Mouse (Mus musculus) cerebral cortex, adult 2 months (tissue): ENCODE measurements around the gene Sh2d2a.

Experiments used
- WGBS: fragments of 180-500 bp; shearing (Covaris S2); methylation state at CpG from one replicate; pipeline ENCODE4 v1.1.7; 2018; 5-methylcytosine and 5-hydroxymethylcytosine counted together

Sh2d2a gene

DNA sequence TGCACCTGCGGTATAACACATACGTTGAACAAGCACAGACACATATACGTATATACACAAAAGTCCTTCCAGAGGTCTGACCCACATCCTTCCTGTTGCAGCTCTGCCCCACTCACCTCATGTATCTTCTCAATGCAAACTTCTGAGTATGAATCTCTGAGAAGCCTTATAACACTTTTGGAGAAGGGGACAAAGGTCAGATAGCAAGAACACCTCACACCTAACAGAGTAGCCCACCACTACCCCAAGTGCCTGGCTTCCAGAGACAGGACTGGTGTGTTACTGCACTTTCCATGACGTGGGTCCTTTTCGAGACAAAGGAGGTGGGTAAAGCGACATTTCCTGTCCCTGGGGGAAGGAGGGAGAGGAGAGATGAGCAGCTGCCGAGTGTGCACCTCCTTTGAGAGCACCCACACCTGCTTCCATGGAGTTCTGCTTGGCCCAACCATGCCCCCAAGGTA is at the start of gene Sh2d2a:
Gene Sh2d2a (plus strand): TSS at position 106 of the 461 bp plus-strand sequence.
- 82% methylated on average over 7 of the region's 7 CpGs for WGBS

DNA sequence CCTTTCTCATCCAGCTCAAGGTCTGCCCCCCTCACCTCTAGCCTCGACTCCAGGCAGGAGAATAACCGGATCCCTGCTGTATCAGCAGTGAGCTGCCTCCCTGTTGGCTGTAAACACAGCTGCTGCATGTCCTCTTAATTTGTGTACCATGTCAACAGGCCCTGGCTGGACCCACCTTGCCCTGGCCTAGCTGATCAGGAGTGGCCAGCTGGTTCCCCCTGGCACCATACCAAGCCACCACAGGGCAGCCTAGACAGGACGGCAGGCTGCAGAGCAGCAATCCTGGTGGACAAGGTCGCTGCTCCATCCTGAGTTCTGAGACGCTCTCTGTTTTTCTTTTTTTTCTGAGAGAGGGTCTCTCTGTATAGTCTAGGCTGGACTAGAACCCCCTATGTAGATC is 44.9 kb upstream of the Sh2d2a start:
- WGBS: 77% methylated on average over 5 of the region's 5 CpGs

- WGBS: 13% methylated on average over 26 of the region's 26 CpGs
Observed at GRCm38 (mm10) chr3:87804038-87804677, 42.4 kb upstream of the Sh2d2a start.

DNA sequence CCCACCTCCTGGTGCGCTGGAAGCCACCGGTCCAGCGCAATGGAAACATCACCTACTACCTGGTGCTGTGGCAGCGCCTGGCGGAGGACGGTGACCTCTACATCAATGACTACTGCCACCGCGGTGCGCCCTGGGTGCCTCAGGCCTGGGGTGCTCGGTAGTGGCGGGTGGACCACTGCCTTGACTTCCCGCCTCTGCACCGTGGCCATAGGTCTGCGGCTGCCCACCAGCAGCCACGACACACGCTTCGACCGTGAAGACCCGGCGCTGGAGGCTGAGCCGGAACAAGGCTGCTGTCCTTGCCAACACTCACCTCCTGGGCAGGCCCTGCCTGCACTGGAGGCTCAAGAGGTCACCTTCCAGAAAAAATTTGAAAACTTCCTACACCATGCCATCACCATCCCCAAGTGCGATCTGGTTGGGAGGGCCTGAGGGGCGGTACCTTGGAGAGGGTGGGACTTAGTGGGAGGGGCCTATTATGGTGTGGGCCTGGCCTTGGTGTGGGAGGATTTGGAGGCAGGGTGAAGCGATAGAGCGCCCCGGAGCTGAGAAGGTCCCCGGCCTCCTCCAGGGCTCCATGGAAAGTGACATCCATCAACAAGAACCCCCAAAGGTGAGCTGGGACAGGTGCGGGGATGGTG is 37.1 kb upstream of the Sh2d2a start:
- 13% methylated on average over 28 of the region's 28 CpGs for WGBS

GRCm38 (mm10) chr3:87811297-87811696 is 35.3 kb upstream of the Sh2d2a start:
- WGBS: 82% methylated on average over 8 of the region's 8 CpGs

DNA sequence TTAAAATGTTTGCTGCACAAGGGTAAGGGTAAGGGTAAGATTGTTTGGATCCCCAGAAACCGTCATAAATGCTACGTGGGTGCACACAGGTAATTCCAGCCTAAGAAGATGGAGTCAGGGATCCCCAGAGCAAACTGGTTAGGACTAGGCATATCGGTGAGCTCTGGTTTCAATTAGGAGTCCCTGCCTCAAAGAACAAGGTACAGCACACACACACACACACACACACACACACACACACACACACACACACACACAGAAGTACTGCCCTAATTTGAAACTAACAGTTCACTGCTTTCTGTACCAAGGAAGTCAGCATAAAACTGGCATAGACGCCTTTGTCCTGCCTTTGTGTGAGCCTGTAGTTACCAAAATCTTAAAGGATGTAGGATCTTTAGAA is 34.1 kb upstream of the Sh2d2a start:
- 81% methylated on average over 4 of the region's 4 CpGs for WGBS

GRCm38 (mm10) chr3:87812873-87813272 is 33.7 kb upstream of the Sh2d2a start:
- WGBS: 67% methylated on average over 10 of the region's 10 CpGs

DNA sequence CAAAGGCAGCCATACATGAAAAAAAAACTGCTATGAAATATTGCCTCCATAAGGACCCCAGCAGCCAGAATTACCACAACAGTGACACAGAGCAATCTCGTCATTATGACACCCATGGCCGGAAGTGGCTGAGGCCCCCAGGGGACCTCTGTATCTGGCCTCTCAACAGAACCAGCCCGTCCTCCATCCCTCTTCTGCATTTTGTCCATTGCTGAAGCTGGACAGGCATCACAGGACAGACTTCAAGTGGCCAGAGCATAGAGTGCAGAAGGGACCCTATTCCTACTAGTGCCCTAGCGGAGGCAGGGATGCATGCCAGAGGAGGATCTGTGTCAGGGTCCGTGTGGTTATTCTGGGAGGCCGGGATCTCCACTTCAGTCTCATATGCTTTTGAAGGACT is 30.4 kb upstream of the Sh2d2a start:
- 82% methylated on average over 6 of the region's 6 CpGs for WGBS

GRCm38 (mm10) chr3:87816646-87817093 is 29.9 kb upstream of the Sh2d2a start:
- 10% methylated on average over 12 of the region's 12 CpGs for WGBS

- 78% methylated on average over 12 of the region's 12 CpGs for WGBS
Observed at GRCm38 (mm10) chr3:87818226-87818625, 28.3 kb upstream of the Sh2d2a start.

DNA sequence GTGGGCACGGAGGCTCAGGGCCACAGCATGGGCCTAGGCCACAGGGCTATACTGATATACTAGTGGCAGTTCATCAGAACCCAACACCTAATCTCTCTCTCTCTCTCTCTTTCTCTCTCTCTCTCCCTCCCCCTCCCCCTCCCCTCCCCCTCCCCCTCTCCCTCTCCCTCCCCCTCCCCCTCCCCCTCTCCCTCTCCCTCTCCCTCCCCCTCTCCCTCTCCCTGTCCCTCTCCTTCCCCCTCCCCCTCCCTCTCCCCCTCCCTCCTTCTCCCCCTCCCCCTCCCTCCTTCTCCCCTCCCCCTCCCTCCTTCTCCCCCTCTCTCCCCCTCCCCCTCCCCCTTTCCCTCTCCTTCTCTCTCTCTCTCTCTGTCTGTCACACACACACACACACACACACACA is 22.3 kb upstream of the Sh2d2a start, which contains the start of gene Pear1:
Gene Pear1 (minus strand): TSS at position 101 of the 400 bp plus-strand sequence.
- 85% methylated on average over 1 of the region's 1 CpGs for WGBS

GRCm38 (mm10) chr3:87828435-87828834 is 18.1 kb upstream of the Sh2d2a start:
- 58% methylated on average over 4 of the region's 4 CpGs for WGBS

- 63% methylated on average over 10 of the region's 10 CpGs for WGBS
Observed at GRCm38 (mm10) chr3:87829025-87829424, 17.5 kb upstream of the Sh2d2a start.

DNA sequence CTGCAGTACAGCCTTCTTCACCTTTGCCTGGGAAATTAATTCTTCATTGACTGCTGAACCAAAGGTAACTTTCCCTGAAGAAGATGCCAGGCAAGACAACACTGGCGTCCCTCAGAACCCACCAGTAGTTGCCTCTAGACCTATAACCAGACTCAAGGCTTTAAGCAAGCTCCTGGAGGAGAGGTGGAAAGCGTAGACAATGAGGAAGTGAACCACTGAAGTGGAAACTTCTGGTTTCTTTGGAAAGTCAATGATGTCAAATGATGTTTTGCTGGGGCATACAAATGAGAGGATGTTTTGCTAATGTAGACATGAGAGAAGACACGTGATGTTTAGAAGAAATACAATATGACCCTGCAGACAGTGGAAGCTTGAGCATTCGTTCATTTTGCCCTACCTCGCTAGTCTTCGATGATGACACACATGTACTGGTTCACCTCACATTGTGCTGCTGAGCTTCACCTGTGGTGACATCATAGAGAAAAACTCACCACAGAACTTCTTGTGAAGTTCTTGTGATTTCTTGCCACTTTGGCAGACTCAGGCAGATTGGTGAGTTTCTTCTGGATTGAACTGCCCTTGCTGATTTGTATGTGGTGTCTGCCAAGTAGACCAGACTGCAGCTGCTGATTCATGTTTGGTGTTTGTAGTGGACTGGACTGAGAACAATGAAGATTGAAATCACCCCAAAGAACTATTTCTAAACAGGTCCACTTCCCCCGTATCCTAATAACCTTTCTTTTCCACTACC is 14.3 kb upstream of the Sh2d2a start:
- 82% methylated on average over 7 of the region's 7 CpGs for WGBS

DNA sequence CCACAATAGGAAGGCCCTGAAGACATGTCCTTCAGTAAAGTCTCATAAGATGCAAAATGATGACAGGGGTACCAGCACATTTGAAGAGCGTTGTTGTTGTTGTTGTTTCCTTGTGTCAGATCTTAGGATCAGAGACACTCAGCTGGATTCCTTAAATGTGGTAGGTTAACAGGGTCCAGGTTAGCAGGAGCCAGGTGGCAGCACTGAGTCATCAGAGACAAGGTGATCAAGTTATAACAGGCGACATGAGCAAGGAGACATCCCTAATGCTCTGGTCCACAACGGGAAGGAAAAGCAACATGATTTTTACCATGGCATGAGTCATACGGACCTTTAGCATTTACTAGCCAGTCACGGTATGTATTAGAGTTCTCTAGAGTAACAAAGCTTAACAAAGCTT is 13.1 kb upstream of the Sh2d2a start:
- 81% methylated on average over 5 of the region's 5 CpGs for WGBS

DNA sequence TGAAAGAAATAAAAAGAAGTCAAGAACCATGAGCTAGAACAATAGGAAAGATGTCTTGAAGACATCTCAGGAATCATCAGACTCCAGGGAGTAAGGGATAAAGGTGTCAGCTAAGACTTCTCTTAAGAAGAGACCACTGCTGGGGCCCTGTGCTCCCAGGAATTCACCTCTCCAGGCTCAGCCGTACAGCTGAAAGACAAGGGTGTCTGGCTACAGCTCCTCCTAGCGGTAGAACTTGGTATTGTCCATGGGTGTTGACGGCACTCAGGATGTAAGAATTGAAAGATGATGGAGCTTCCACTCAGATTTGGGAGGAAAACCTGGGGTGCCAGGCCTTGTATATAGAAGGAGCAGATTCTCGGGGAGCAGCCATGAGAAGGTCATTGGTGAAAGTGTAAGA is 7.9 kb upstream of the Sh2d2a start:
- 17% methylated on average over 4 of the region's 4 CpGs for WGBS

DNA sequence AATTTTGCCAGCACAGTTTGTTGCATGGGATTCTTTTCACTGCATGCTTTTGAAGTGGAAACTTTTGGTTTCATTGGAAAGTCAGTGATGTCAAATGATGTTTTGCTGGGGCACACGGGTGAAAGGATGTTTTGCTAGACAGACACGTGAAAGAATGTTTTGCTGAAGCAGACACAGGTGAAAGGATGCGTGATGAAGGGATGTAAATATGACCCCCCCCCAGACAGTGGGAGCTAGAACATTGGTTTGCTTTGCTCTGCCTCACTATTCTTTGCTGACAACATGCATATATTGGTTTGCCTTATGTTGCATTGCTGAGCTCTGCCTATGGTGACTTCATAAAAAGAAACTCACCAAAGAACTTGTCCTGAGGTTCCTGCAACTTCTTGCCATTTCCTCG is 1.6 kb upstream of the Sh2d2a start:
- 87% methylated on average over 4 of the region's 4 CpGs for WGBS

DNA sequence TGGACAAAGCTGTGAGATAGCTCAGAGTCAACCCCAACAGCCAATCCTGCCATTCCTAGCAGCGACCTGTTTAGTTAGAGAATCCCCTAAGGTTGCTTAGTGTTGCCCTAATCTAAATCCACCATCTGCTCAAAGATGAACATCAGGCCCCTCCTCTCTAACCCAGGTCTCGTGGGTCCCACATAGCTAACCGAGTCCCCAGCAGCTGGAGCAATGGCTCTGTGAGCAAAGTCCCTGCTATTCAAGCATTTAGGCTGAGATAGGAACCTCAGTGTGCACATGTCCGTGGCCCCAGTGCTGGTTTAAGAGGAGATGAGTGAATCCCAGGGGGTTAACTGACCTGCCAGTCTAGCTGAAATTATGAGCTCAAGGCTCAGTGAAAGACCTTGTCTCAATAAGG is 369 bp upstream of the Sh2d2a start:
- 90% methylated on average over 4 of the region's 4 CpGs for WGBS

GRCm38 (mm10) chr3:87847680-87848079 is 1.1 kb downstream of the Sh2d2a start:
- 82% methylated on average over 5 of the region's 5 CpGs for WGBS

- 82% methylated on average over 14 of the region's 14 CpGs for WGBS
Observed at GRCm38 (mm10) chr3:87849117-87849516, 2.6 kb downstream of the Sh2d2a start.

DNA sequence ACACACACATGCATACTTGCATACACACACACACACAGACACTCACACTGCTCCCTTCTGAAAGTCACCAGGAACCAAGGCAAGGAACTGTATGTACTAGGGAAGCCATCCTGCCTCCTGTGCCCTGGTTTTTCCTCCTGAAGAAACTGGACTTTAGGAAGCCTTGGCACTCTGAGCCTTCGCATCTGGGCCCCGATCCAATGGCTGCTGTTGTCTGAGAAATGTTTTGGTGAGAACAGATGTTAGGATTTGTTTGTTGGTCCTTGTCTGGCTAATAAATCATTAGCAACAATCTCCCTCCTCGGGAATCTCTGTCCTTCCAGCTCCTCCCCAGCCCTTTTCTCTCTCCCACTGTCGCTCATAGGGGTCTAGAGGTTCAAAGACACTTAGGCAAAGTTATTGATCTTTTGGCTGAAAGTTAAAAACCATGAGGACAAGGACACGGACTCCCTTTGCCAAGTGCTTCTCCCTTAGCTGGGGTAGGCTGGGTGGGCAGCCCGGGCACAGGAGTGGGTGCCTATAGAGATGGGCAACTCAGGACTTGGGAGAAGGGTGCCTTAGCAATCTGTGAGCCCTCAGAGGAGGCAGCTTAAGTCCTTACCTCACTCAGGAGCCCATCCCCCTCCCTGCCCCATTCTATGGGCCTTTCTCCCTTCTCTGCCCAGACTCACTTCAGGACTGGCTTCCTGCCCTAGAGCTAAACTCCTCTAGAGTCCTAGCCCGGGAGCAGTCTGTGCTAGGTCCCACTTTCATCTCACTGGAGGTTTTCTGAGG is 8.4 kb downstream of the Sh2d2a start:
- WGBS: 58% methylated on average over 7 of the region's 7 CpGs

- WGBS: 82% methylated on average over 8 of the region's 8 CpGs
Observed at GRCm38 (mm10) chr3:87855936-87856335, 9.4 kb downstream of the Sh2d2a start.
